In the genomic region with DNA sequence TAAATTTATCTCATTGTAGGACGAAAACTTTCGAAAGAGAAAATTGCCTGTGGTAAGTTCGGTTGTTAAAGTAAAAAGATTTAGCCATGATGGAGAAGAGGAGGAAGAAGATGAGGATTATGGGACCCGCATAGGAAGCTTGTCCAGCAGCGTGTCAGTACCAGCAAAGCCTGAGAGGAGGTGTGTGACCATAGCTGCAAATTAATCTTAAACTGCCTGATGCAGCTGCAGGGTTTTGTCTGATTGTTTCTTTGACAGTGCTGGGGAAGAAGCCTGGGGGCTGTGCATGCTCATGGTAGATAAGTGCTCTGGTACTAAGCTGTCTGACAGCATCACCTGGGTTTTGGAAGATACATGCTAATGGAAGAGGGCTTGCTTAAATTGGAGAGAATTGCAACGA, we compare ENCODE assay signal across 18 mouse cellular contexts. TPM values are rescaled to one million over a fixed set of nuclear protein-coding genes. Genes with fewer than 3 reads are reported as not detected.
DNase-seq lines count a peak whose midpoint lies in the region; ATAC-seq lines count a peak whose summit lies in the region.
"Had no signal": no experiment of that assay in that cellular context is flagged by ENCODE, and none has a peak within 500 bp of the region (broad histone marks: within the 10 kb centered on the region; RNA-seq: fewer than 3 reads in every experiment).

No protein-coding gene starts in this region.

- H3K9ac ChIP-seq in liver, embryonic 11.5 days (ENCODE audit: low read depth, low read length) = no peak overlapping the region
- H3K9ac ChIP-seq in midbrain, embryonic 14.5 days (replicated peaks; ENCODE audit: low read length) = no peak overlapping the region
- H3K9ac ChIP-seq: embryonic facial prominence, embryonic 12.5 days; forebrain, embryonic 13.5 days; forebrain, embryonic 15.5 days; forebrain, postnatal 0 days had no signal

- DNase-seq in liver, embryonic 11.5 days (ENCODE audit: low spot score) = no peak
- no peak for DNase-seq in liver
- DNase-seq in midbrain, embryonic 14.5 days = peak; percentile 31
- no peak for DNase-seq in midbrain, embryonic 10.5 days (ENCODE audit: low spot score)
- no peak for DNase-seq in cerebellum, postnatal 36 days
- DNase-seq: adrenal gland, adult 2 months; adrenal gland, postnatal 10 days; adrenal gland, postnatal 25 days; cerebellum, adult 11 months; cerebellum, adult 18-20 months; cerebellum, adult 8-10 months; cerebellum, adult 9-11 months; cerebellum, postnatal 14 days; forebrain, postnatal 0 days had no signal

- peaks cover 25% of the 10 kb centered on the region for H3K36me3 ChIP-seq in liver, embryonic 11.5 days (ENCODE audit: control insufficient read depth, insufficient read depth, low read length)
- H3K36me3 ChIP-seq in midbrain, embryonic 14.5 days (ENCODE audit: control insufficient read depth, insufficient read depth, low read length) = peaks cover 86% of the 10 kb centered on the region
- H3K36me3 ChIP-seq in midbrain, embryonic 10.5 days = peaks cover 96% of the 10 kb centered on the region

- H3K4me2 ChIP-seq in liver, embryonic 11.5 days = no peak overlapping the region
- no peak overlapping the region for H3K4me2 ChIP-seq in midbrain, embryonic 14.5 days (ENCODE audit: low read length)
- H3K4me2 ChIP-seq: embryonic facial prominence, embryonic 12.5 days; forebrain, embryonic 13.5 days; forebrain, embryonic 15.5 days had no signal

- H3K27ac ChIP-seq in liver, embryonic 11.5 days (ENCODE audit: low read depth, low read length) = no peak overlapping the region
- no peak overlapping the region for H3K27ac ChIP-seq in midbrain, embryonic 14.5 days (replicated peaks; ENCODE audit: low read depth, low read length)
- H3K27ac ChIP-seq in midbrain, embryonic 10.5 days (replicated peaks) = no peak overlapping the region
- H3K27ac ChIP-seq: embryonic facial prominence, embryonic 10.5 days; embryonic facial prominence, embryonic 12.5 days; forebrain, embryonic 13.5 days; forebrain, embryonic 15.5 days had no signal

- peak; percentile 53; the same call in 1 of the 2 replicates for ATAC-seq in liver, embryonic 11.5 days (replicated peaks; ENCODE audit: low FRiP score)
- ATAC-seq in midbrain, embryonic 14.5 days (ENCODE audit: low FRiP score, low TSS enrichment) = no peak
- ATAC-seq: forebrain, embryonic 13.5 days; forebrain, embryonic 15.5 days; forebrain, postnatal 0 days had no signal

- H3K4me1 ChIP-seq in liver, embryonic 11.5 days (replicated peaks; ENCODE audit: control insufficient read depth, insufficient read depth, low read length) = no peaks in the 10 kb centered on the region
- no peaks in the 10 kb centered on the region for H3K4me1 ChIP-seq in midbrain, embryonic 14.5 days (ENCODE audit: control insufficient read depth, insufficient read depth, low read length)
- no peaks in the 10 kb centered on the region for H3K4me1 ChIP-seq in midbrain, embryonic 10.5 days
- H3K4me1 ChIP-seq: embryonic facial prominence, embryonic 10.5 days; embryonic facial prominence, embryonic 12.5 days; forebrain, embryonic 13.5 days; forebrain, embryonic 15.5 days had no signal

- H3K9me3 ChIP-seq in liver, embryonic 11.5 days (ENCODE audit: control insufficient read depth, low read length) = no peaks in the 10 kb centered on the region
- no peaks in the 10 kb centered on the region for H3K9me3 ChIP-seq in midbrain, embryonic 14.5 days (ENCODE audit: control insufficient read depth, low read length)
- H3K9me3 ChIP-seq in midbrain, embryonic 10.5 days (replicated peaks) = no peaks in the 10 kb centered on the region
- H3K9me3 ChIP-seq: embryonic facial prominence, embryonic 10.5 days; embryonic facial prominence, embryonic 12.5 days; forebrain, embryonic 13.5 days; forebrain, embryonic 15.5 days had no signal

- WGBS in liver, embryonic 11.5 days = 84% methylated on average over 6 of the region's 6 CpGs
- 85% methylated on average over 6 of the region's 6 CpGs for WGBS in midbrain, embryonic 14.5 days
- whole genome bisulfite sequencing in midbrain, embryonic 10.5 days = 93% methylated on average over 6 of the region's 6 CpGs

- no peaks in the 10 kb centered on the region for H3K27me3 ChIP-seq in liver, embryonic 11.5 days (replicated peaks; ENCODE audit: control insufficient read depth, insufficient read depth, low read length)
- H3K27me3 ChIP-seq in midbrain, embryonic 14.5 days (ENCODE audit: control insufficient read depth, insufficient read depth, low read length) = no peaks in the 10 kb centered on the region
- H3K27me3 ChIP-seq in midbrain, embryonic 10.5 days (ENCODE audit: low read depth, poor library complexity, severe bottlenecking) = no peaks in the 10 kb centered on the region
- H3K27me3 ChIP-seq: embryonic facial prominence, embryonic 12.5 days; forebrain, embryonic 13.5 days; forebrain, embryonic 15.5 days had no signal

- H3K4me3 ChIP-seq in liver, embryonic 11.5 days (ENCODE audit: low read depth, low read length) = no peak overlapping the region
- no peak overlapping the region for H3K4me3 ChIP-seq in midbrain, embryonic 14.5 days (replicated peaks; ENCODE audit: low read depth, low read length)
- H3K4me3 ChIP-seq in midbrain, embryonic 10.5 days = no peak overlapping the region
- H3K4me3 ChIP-seq: embryonic facial prominence, embryonic 10.5 days; embryonic facial prominence, embryonic 12.5 days; forebrain, embryonic 13.5 days; forebrain, embryonic 15.5 days had no signal

RNA-seq across cellular contexts. Expression of a gene that starts 12.9 kb away (rescaled TPM):
- polyA plus RNA-seq in liver, embryonic 11.5 days (2014; fragmentation: Nextera tagmentation; extraction: Ambion mirVana) = 109 and 116 TPM in 2 replicates
- 99.5 and 135 TPM in 2 replicates for polyA plus RNA-seq in midbrain, embryonic 14.5 days (2014; fragmentation: Nextera tagmentation; extraction: Ambion mirVana)
- polyA plus RNA-seq in midbrain, embryonic 10.5 days (2016; fragmentation: Nextera tagmentation; extraction: Ambion mirVana) = 135 and 139 TPM in 2 replicates

RNA-seq across cellular contexts. Expression of a gene that starts 22.5 kb away (rescaled TPM):
- polyA plus RNA-seq in liver, embryonic 11.5 days (2014; fragmentation: Nextera tagmentation; extraction: Ambion mirVana) = 4.4 and 5.7 TPM in 2 replicates
- 3.9 and 5.4 TPM in 2 replicates for polyA plus RNA-seq in midbrain, embryonic 14.5 days (2014; fragmentation: Nextera tagmentation; extraction: Ambion mirVana)
- 5.6 and 7.2 TPM in 2 replicates for polyA plus RNA-seq in midbrain, embryonic 10.5 days (2016; fragmentation: Nextera tagmentation; extraction: Ambion mirVana)
